Mouse (Mus musculus) liver, embryonic 15.5 days (tissue): ENCODE data around the gene Chmp2b. TPM values are rescaled to one million over a fixed set of nuclear protein-coding genes. Genes with fewer than 3 reads are reported as not detected.

Experiments
- ATAC-seq: fragments of 200-750 bp; cut with Nextera tagmentation; 2 replicates; pipeline ENCODE4 v1.8.0; 2017; ENCODE audit warnings: moderate number of reproducible peaks, mild to moderate bottlenecking, moderate library complexity; ENCODE audit not compliant: insufficient read depth
- H3K27ac ChIP-seq: fragments of 300-500 bp; sonication (generic); replicated peaks from 2 replicates; pipeline ENCODE4 v1.5.1; 2015; ENCODE audit warnings: mild to moderate bottlenecking, inconsistent platforms
- H3K27me3 ChIP-seq: fragments of 300-500 bp; sonication (generic); 2 replicates; pipeline ENCODE4 v1.6.1; 2015; ENCODE audit warnings: mild to moderate bottlenecking, inconsistent platforms
- H3K36me3 ChIP-seq: fragments of 300-500 bp; sonication (generic); replicated peaks from 2 replicates; pipeline ENCODE4 v1.6.1; 2015; ENCODE audit warnings: moderate library complexity, mild to moderate bottlenecking, inconsistent platforms
- H3K4me1 ChIP-seq: fragments of 300-500 bp; sonication (generic); replicated peaks from 2 replicates; pipeline ENCODE4 v1.6.1; 2015; ENCODE audit warnings: inconsistent platforms
- H3K4me2 ChIP-seq: fragments of 300-500 bp; sonication (generic); 2 replicates; pipeline ENCODE4 v1.6.1; 2015; ENCODE audit warnings: moderate library complexity, mild to moderate bottlenecking, inconsistent platforms
- H3K4me3 ChIP-seq: fragments of 300-500 bp; sonication (generic); replicated peaks from 2 replicates; pipeline ENCODE4 v1.5.1; 2015; ENCODE audit warnings: mild to moderate bottlenecking, inconsistent platforms
- H3K9ac ChIP-seq: fragments of 300-500 bp; sonication (generic); 2 replicates; pipeline ENCODE4 v1.6.1; 2015; ENCODE audit warnings: moderate library complexity, mild to moderate bottlenecking, inconsistent platforms
- H3K9me3 ChIP-seq: fragments of 300-500 bp; sonication (generic); replicated peaks from 2 replicates; pipeline ENCODE4 v1.6.1; 2016; ENCODE audit warnings: inconsistent platforms
- WGBS: fragments of 180-500 bp; shearing (Covaris S2); methylation state at CpG from one replicate; pipeline ENCODE4 v1.1.7; 2015; ENCODE audit warnings: mixed read lengths; ENCODE audit not compliant: insufficient replicate concordance; 5-methylcytosine and 5-hydroxymethylcytosine counted together
- polyA plus RNA-seq: library from polyadenylated mRNA; unstranded; fragments of >200 nt; fragmentation: Nextera tagmentation; extraction: Ambion mirVana; gene quantifications from 2 replicates; pipeline ENCODE4 v1.2.1, GENCODE M21; 2015

Gene Chmp2b
- polyA plus RNA-seq, 1 experiment from 2014 or later = 17.4 TPM

DNA sequence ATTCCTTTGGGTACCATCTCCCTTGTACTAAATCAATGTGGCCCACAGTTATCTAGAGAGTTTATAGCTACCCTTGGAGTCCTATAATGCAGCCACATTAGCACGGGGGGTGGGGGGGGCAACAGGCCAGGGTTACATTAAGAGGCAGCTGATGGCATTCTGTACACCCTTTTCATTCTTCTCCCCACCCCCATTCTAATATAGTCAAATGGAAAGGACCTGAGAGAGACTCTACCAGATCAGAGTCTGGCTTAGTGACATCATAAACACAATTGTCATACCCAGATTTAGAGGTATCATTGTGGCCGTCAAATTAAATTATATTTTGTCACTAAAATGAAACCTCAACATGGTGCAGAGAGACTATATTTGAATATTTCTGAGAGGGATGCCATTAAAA, 36.5 kb downstream of the Chmp2b start:
- no peaks in the 10 kb centered on the region for H3K4me1 ChIP-seq
- H3K4me2 ChIP-seq = no peak overlapping the region
- ATAC-seq = no peak
- no peak overlapping the region for H3K4me3 ChIP-seq
- no peak overlapping the region for H3K9ac ChIP-seq
- no peaks in the 10 kb centered on the region for H3K27me3 ChIP-seq
- H3K27ac ChIP-seq = no peak overlapping the region
- H3K36me3 ChIP-seq = no peaks in the 10 kb centered on the region
- H3K9me3 ChIP-seq = no peaks in the 10 kb centered on the region
- WGBS = 73% methylated on average over 2 of the region's 2 CpGs

DNA sequence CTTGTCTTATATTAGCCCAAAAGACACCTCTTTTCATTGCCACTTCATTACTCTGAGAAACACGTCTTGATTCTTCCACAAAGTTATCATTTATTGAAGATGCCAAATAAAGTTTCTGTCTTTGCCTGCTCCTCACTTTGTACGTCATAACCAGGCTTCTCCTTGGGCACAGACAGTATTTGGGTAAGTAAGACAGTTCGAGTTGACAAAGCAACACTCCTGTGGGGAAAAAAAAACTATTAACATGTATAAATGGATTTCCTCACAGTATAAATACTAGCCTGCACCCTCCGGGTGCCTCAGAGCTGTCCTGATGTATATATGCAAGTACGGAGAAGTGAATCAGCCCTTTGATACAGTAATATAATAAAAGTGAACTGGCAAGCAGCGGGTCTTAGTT, 42.3 kb downstream of the Chmp2b start, which contains the start of gene Pou1f1:
Gene Pou1f1 (plus strand): TSS at position 301 of the 400 bp plus-strand sequence.
- Histone ChIP-seq H3K4me1 (no peaks in the 10 kb centered on the region), H3K27ac (no peak within 1 kb of the TSS), H3K4me3 (no peak within 1 kb of the TSS), H3K36me3 (no peaks in the 10 kb centered on the region), H3K27me3 (no peaks in the 10 kb centered on the region), H3K9me3 (no peaks in the 10 kb centered on the region), H3K4me2 (no peak within 1 kb of the TSS), H3K9ac (no peak within 1 kb of the TSS)
- no peak for ATAC-seq
- 59% methylated on average over 6 of the region's 6 CpGs for WGBS

DNA sequence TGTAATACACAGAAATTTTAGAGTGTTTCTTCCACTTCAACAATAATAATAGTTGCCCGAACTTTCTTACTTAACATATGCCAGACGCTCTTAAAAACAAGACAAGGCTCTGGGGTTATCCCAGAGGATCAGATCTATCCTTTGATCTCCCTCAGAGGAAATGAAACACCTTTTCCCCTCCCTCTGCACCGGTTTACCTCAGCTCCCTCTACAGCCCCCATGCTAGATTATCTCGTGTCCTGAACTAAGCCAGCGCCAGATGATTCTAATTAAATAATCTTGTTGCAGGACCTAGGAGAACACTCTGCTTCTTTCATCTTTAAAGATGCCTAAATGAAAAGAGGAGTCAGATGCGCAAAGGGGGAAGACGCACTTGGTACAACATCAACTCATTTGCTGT, 48.3 kb downstream of the Chmp2b start:
- 52% methylated on average over 7 of the region's 7 CpGs for WGBS

DNA sequence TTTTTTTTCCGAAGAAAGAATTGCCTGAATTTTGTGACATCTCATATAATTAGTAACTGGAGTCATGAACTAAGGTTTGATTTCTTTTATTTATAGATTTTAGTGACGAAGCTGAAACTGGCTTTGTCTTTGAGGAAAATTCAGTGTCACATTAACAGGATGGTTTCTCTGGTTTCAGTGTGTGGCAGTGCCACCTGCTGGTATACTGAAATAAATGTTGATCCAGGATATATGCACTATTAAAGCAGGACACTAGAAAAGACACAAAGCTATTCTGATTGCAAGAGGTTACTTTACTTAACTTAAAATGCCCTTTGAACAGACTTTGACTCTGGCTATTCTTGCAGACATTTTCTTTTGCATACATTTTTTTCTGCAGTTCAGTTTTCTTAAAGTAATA, 65.5 kb downstream of the Chmp2b start:
- H3K4me2 ChIP-seq = no peak overlapping the region
- H3K9ac ChIP-seq = no peak overlapping the region
- H3K4me1 ChIP-seq = no peaks in the 10 kb centered on the region
- no peaks in the 10 kb centered on the region for H3K36me3 ChIP-seq
- H3K4me3 ChIP-seq = no peak overlapping the region
- no peak for ATAC-seq
- H3K9me3 ChIP-seq = no peaks in the 10 kb centered on the region
- WGBS = 27% methylated on average over 2 of the region's 2 CpGs
- H3K27ac ChIP-seq = no peak overlapping the region
- no peaks in the 10 kb centered on the region for H3K27me3 ChIP-seq

More for the DNA sequence above, 48.3 kb downstream of the Chmp2b start:
- no peaks in the 10 kb centered on the region for H3K4me1 ChIP-seq
- no peak overlapping the region for H3K27ac ChIP-seq
- no peak overlapping the region for H3K4me3 ChIP-seq
- no peak overlapping the region for H3K9ac ChIP-seq
- H3K36me3 ChIP-seq = no peaks in the 10 kb centered on the region
- ATAC-seq = no peak
- no peaks in the 10 kb centered on the region for H3K9me3 ChIP-seq
- H3K4me2 ChIP-seq = no peak overlapping the region
- H3K27me3 ChIP-seq = no peaks in the 10 kb centered on the region

DNA sequence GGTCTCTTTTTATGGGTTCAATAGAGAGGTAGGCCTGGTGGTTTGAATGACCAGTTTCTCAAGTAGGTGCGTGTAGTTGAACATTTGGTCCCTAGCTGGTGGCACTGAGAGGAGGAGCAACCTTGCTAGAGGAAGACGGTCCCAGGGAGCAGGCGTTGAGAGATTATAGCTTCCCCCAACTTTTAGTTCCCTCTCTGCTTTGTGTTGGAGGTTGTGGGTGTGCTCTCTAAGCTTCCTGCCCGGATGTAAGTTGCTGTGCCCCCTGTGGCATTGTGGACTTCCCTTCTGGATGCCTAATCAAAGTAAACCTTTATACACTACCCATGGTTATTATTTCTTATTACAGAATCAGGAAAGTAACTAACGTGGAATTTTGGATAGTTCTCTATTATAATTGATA, 66.5 kb downstream of the Chmp2b start:
- no peaks in the 10 kb centered on the region for H3K36me3 ChIP-seq
- ATAC-seq = no peak
- 30% methylated on average over 5 of the region's 5 CpGs for WGBS

More for the DNA sequence above, 66.5 kb downstream of the Chmp2b start:
- H3K27me3 ChIP-seq = no peaks in the 10 kb centered on the region
- H3K4me2 ChIP-seq = no peak overlapping the region
- no peaks in the 10 kb centered on the region for H3K9me3 ChIP-seq
- no peak overlapping the region for H3K9ac ChIP-seq
- no peaks in the 10 kb centered on the region for H3K4me1 ChIP-seq
- H3K27ac ChIP-seq = no peak overlapping the region
- no peak overlapping the region for H3K4me3 ChIP-seq

Other genes starting within 250 kb of the Chmp2b start
- not detected in 2 replicates for gene Pou1f1, start 42.2 kb downstream of the Chmp2b start, polyA plus RNA-seq